Mouse (Mus musculus): Measurements from ENCODE around the gene Rab21. TPM values are rescaled to one million over a fixed set of nuclear protein-coding genes. Genes with fewer than 3 reads are reported as not detected.

Gene Rab21
- polyA plus RNA-seq, 1 experiment from 2014 or later, result 18.6 TPM

Other genes with a start within 250 kb of the Rab21 start
- not detected in 2 replicates for gene Tph2, start 130.6 kb downstream of the Rab21 start, polyA plus RNA-seq (2014; fragmentation: Nextera tagmentation; extraction: Ambion mirVana)
- 42.3 and 48.1 TPM in 2 replicates for gene Tbc1d15, start 64.1 kb downstream of the Rab21 start, polyA plus RNA-seq (2014; fragmentation: Nextera tagmentation; extraction: Ambion mirVana)
- gene Tmem19, start 46.9 kb upstream of the Rab21 start, polyA plus RNA-seq (2014; fragmentation: Nextera tagmentation; extraction: Ambion mirVana), result 24.3 and 30.1 TPM in 2 replicates
- 8.1 and 14.1 TPM in 2 replicates for gene Thap2, start 68.8 kb upstream of the Rab21 start, polyA plus RNA-seq (2014; fragmentation: Nextera tagmentation; extraction: Ambion mirVana)
- 18.8 and 19.1 TPM in 2 replicates for gene Zfc3h1, start 69.4 kb upstream of the Rab21 start, polyA plus RNA-seq (2014; fragmentation: Nextera tagmentation; extraction: Ambion mirVana)

Data from heart, embryonic 14.5 days (tissue).